Mouse (Mus musculus) cerebellum, postnatal 4 days (tissue): ENCODE measurements around the gene Lpar2.
A peak's percentile ranks its signal among the peaks of the same experiment; 100 is the strongest.

Experiments used
- DNase-seq, 2 experiments: peaks; one replicate each; pipeline ENCODE4 v3.0.0; 2022; ENCODE audit warnings: low spot score in 2 of 2, mixed read lengths in 1 of 2

The Lpar2 gene

GRCm38 (mm10) chr8:69822386-69823191, at the start of gene Lpar2:
Gene Lpar2, plus strand, starts transcription at chr8:69822429.
- DNase-seq = peak in 1 of 2 experiments; percentile 50

GRCm38 (mm10) chr8:69774503-69775148, 47.6 kb upstream of the Lpar2 start, which contains the start of gene Gm20422:
Gene Gm20422, minus strand, starts transcription at chr8:69774886.
- DNase-seq = peak; percentile 56 to 80

- DNase-seq = no peak
These were observed 47.1 kb upstream of the Lpar2 start for GRCm38 (mm10) chr8:69775149-69775534.

DNA sequence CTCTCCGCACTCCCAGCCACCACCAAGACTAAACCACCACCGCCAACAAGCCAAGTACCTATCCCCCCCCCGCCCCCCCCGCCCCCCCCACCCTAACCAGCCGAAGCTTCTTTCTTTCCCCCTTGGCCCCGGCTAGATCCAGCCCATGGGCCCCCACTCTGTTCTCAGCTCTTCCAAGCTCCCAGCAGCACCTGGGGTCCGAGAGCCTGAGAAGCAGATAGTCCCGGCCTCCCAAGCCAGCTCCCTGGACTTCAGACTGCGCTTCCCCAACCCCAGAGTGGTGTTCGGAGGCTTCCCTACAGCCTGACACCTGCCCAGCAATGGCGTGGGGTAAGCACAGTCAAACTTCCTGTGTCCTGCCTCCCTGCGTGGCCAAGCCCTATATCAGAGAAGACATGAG, 45.1 kb upstream of the Lpar2 start:
- no peak for DNase-seq

- DNase-seq = no peak
These were observed 33.1 kb upstream of the Lpar2 start for GRCm38 (mm10) chr8:69789105-69789504.

- DNase-seq = no peak
These were observed 32.5 kb upstream of the Lpar2 start for GRCm38 (mm10) chr8:69789731-69790130.

DNA sequence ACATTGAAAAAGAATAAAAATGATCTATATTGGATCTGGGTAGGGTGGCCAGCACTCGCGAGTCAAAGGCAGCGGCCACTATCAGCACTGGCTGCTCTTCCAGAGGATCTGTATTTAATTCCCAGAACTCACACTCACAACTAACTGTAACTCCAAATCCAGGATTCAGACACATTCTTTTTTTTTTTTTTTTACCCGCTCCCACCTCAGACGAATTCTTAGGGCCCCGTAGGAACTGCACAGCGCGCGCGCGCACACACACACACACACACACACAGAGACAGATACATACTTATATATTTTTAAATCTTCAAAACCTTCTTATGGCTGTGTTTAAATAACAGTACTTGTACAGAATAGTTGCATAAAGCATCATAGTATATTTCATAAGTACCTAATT, 31.9 kb upstream of the Lpar2 start:
- no peak for DNase-seq

GRCm38 (mm10) chr8:69790773-69791367, 31.4 kb upstream of the Lpar2 start, which contains the start of the genes Atp13a1 and Zfp866:
Gene Atp13a1, plus strand, starts transcription at chr8:69791163.
Gene Zfp866, minus strand, starts transcription at chr8:69791178.
- DNase-seq = peak; percentile 70 to 84

DNA sequence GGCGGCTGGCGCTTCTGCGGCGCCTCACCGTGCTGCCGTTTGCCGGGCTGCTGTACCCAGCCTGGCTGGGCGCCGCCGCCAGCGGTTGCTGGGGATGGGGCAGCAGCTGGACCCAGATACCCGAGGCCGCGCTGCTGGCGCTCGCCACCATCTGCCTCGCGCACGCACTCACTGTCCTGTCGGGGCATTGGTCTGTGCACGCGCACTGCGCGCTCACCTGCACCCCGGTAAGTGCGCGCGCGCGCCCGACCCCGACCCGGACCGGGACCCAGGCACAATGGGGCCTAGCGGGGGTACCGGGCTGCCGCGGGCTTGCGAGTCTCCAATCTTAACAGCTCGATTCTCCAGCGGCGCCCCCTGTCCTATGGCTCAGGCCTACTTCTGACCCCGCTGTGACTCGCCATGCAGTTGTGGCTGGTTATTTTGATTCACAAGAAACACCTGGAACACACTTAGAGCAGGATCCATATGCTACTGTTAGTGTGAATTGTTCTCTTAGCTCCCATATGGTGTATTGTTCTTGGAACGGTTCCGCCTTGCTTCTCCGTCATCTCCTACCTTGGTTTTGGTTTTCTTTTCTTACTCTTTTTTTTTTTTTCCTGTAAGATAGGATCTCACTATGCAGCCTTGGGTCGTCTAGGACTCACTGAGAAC, 30.7 kb upstream of the Lpar2 start:
- DNase-seq = peak in 1 of 2 experiments; percentile 51

- peak in 1 of 2 experiments; percentile 10 for DNase-seq
These were observed 28.6 kb upstream of the Lpar2 start for GRCm38 (mm10) chr8:69793666-69794065.

DNA sequence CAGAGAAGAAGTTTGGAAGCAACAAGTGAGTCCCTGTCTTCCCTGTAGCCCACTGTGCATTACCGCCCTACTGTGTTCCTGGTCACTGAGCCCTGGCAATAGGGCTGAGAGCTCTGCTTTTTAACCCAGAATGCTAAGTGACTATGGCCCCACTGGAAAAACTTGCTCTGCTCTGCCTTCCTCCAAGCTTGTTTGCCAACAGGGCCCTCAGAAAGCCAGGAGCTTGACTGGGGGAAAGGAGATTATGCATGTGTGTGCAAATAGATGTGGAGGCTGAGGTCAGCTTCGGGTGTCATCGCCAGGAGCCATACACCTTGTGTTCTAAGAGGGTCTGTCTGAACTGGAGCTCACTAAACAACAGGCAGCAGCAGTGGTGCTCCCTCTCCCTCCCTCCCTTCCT, 28.1 kb upstream of the Lpar2 start:
- DNase-seq = no peak

DNA sequence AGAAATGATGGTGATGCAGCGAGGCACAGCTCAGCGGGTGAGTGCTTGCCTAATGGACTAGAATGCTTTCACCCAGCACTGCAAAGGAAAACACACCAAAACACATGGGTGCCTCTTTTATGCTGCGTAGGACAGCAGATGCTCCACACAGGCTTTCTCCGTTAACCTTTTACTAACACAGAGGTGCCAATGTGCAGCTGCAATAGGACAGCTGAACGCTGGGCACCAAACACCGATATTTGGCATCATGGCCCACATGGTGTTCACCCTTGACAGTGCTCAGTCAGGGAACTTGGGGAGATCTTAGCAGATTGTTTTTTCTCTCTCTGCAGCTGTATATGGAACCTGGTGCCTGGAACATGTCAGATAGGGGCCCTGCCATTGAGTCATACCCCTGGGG, 27.3 kb upstream of the Lpar2 start:
- peak in 1 of 2 experiments; percentile 14 for DNase-seq

DNA sequence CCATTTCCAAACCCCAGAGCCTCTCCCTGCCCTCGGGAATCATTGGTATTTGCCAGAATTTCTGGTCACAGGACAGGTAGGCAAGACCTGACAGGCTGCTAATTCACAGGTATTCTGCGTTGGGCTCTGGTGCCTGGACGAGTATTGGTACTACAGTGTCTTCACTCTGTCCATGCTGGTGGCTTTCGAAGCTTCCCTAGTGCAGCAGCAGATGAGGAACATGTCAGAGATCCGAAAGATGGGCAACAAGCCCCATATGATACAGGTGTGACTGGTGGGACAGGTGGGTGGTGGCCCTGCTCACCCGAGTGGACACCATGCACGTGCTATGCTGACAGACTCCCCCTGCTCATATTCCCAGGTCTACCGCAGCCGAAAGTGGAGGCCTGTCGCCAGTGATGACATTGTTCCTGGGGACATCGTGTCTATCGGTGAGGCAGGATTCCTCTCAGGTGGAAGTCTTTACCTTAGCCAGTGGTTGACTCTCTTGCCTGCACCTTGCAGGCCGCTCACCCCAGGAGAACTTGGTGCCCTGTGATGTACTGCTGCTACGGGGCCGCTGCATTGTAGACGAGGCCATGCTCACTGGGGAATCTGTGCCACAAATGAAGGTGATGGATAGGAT, 25.4 kb upstream of the Lpar2 start:
- no peak for DNase-seq

DNA sequence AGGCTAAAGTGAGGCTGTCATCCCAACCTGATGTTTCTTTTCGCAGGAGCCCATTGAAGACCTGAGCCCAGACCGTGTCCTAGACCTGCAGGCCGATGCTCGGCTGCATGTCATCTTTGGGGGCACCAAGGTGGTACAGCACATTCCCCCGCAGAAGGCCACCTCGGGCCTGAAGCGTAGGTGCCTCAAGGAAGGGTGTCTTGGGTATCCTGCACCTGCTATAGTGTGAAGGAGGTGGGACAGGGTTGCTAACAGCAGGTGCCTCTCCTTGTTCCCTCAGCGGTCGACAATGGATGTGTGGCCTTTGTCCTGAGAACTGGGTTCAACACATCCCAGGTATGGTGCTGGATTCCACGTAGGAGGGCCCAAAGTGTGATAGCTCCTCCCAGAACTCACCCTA, 24.6 kb upstream of the Lpar2 start:
- no peak for DNase-seq

DNA sequence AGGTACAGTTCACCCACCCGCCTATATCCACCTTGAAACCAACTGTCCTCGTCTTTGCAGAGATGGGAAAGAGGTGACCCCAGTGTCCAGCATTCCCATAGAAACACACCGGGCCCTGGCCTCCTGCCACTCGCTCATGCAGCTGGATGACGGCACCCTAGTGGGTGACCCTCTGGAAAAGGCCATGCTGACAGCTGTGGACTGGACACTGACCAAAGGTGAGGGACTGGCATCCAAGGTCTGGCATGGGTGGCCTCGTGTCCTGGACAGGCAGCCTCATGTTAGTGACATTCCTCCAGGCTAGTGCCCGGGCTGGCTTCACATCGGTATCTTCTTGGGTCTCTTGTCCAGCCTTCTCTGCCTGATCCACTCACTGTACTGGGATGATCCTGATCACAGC, 23.0 kb upstream of the Lpar2 start:
- DNase-seq = no peak

DNA sequence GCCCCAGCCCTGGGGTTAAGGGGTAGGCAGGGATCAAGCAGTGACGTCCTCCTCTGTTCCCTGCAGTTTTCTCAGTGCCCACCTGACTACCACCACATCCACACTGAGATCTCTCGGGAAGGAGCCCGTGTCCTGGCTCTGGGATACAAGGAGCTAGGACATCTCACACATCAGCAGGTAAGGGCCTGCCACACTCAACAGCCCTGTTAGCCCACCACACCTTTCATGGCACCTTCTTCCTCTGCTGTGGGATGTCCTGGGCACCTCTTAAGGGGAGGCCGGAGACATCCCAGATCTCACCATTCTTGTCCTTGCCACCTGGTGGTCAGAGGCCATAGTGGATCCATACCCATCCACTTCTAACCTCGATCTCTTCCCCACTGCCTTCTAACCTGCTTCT, 22.3 kb upstream of the Lpar2 start:
- DNase-seq = no peak

DNA sequence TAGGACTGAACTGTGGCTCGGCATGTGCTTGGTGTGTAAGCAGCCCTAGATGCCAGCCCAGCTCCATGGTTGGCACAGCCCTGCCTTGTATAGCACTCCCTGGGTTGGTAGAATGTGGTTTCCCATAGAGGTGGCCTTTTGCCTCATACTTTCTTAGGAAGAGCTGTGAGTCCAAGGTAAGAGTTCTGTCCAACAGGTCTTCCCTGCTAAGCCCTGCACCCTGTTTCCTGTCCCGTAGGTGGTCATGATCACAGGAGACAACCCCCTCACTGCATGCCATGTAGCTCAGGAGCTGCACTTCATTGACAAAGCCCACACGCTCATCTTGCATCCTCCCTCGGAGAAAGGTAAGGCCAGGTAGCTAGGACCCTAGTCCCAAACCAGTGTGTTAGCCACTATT, 20.4 kb upstream of the Lpar2 start:
- peak in 1 of 2 experiments; percentile 9 for DNase-seq

GRCm38 (mm10) chr8:69802216-69802615, 20.0 kb upstream of the Lpar2 start:
- peak in 1 of 2 experiments; percentile 6 for DNase-seq

- DNase-seq = peak in 1 of 2 experiments; percentile 15
These were observed 18.9 kb upstream of the Lpar2 start for GRCm38 (mm10) chr8:69803366-69803765.

- peak in 1 of 2 experiments; percentile 2 for DNase-seq
These were observed 17.7 kb upstream of the Lpar2 start for GRCm38 (mm10) chr8:69804537-69804936.

- DNase-seq = peak in 1 of 2 experiments; percentile 16
These were observed 17.1 kb upstream of the Lpar2 start for GRCm38 (mm10) chr8:69805086-69805485.
